Mouse (Mus musculus) MEL (cell line): ENCODE results near the gene Sgpp1. TPM values are rescaled to one million over a fixed set of nuclear protein-coding genes. Genes with fewer than 3 reads are reported as not detected.

Source experiments
- DNase-seq: peaks from one replicate; pipeline ENCODE4 v3.0.0; 2011; ENCODE audit warnings: low read depth, low spot score
- H3K27ac ChIP-seq: 2 replicates; pipeline ENCODE4 v1.5.1; 2012; ENCODE audit warnings: low read depth, mild to moderate bottlenecking, control low read depth, low read length, moderate library complexity; ENCODE audit not compliant: control insufficient read depth
- H3K27me3 ChIP-seq, 2 experiments: fragments of 150-350 bp in 1 of 2; sonication (generic) in 1 of 2; 2 replicates each; pipeline ENCODE4 v1.6.1; 2012; ENCODE audit warnings: low read length in 2 of 2, mild to moderate bottlenecking in 2 of 2, improper control_type of control experiment in 1 of 2, moderate library complexity in 1 of 2; ENCODE audit not compliant: insufficient read depth in 2 of 2, control insufficient read depth in 1 of 2
- H3K36me3 ChIP-seq, 2 experiments: 2 replicates each; pipeline ENCODE4 v1.6.1; 2012 to 2014; ENCODE audit warnings: low read length in 2 of 2, improper control_type of control experiment in 1 of 2, inconsistent platforms in 1 of 2, mild to moderate bottlenecking in 1 of 2; ENCODE audit not compliant: insufficient read depth in 2 of 2, control insufficient read depth in 1 of 2
- H3K4me1 ChIP-seq, 2 experiments: fragments of 150-350 bp in 1 of 2; sonication (generic) in 1 of 2; 2 replicates each; pipeline ENCODE4 v1.6.1; 2012; ENCODE audit warnings: low read length in 2 of 2, improper control_type of control experiment in 1 of 2, mild to moderate bottlenecking in 1 of 2; ENCODE audit not compliant: insufficient read depth in 2 of 2, control insufficient read depth in 1 of 2
- H3K4me3 ChIP-seq, 2 experiments: fragments of 150-350 bp in 1 of 2; sonication (generic) in 1 of 2; 2 replicates each; pipeline ENCODE4 v1.5.1; 2012; ENCODE audit warnings: low read depth in 2 of 2, low read length in 2 of 2, mild to moderate bottlenecking in 2 of 2, moderate library complexity in 2 of 2, control low read depth in 1 of 2, improper control_type of control experiment in 1 of 2; ENCODE audit not compliant: control insufficient read depth in 1 of 2, insufficient read depth in 1 of 2
- H3K79me2 ChIP-seq: 2 replicates; pipeline ENCODE4 v1.6.1; 2012; ENCODE audit warnings: mild to moderate bottlenecking, low read length, moderate library complexity; ENCODE audit not compliant: control insufficient read depth, poor library complexity, insufficient read depth
- H3K9ac ChIP-seq: 2 replicates; pipeline ENCODE4 v1.6.1; 2012; ENCODE audit warnings: low read depth, mild to moderate bottlenecking, control low read depth, low read length, moderate library complexity; ENCODE audit not compliant: control insufficient read depth, poor library complexity, severe bottlenecking
- H3K9me3 ChIP-seq: fragments of 150-350 bp; sonication (generic); replicated peaks from 2 replicates; pipeline ENCODE4 v1.6.1; 2012; ENCODE audit warnings: mild to moderate bottlenecking, low read length, improper control_type of control experiment, moderate library complexity; ENCODE audit not compliant: insufficient read depth
- CHD1 ChIP-seq: IDR thresholded peaks from 2 replicates; pipeline ENCODE4 v1.6.1; 2012; ENCODE audit warnings: low read depth, mild to moderate bottlenecking, inconsistent platforms, low read length, improper control_type of control experiment
- CTCF ChIP-seq, 3 experiments: IDR thresholded peaks in 2 of 3; conservative IDR thresholded peaks in 1 of 3; 2 replicates each; pipeline ENCODE4 v1.5.1; 2011 to 2012; ENCODE audit warnings: low read length in 3 of 3, low read depth in 2 of 3, mild to moderate bottlenecking in 2 of 3, improper control_type of control experiment in 1 of 3, inconsistent platforms in 1 of 3, mixed read lengths in 1 of 3, moderate library complexity in 1 of 3; ENCODE audit not compliant: control insufficient read depth in 1 of 3, insufficient read depth in 1 of 3, poor library complexity in 1 of 3, severe bottlenecking in 1 of 3
- E2F4 ChIP-seq: IDR thresholded peaks from 2 replicates; pipeline ENCODE4 v1.6.1; 2011; ENCODE audit warnings: low read depth, low read length, improper control_type of control experiment, borderline replicate concordance
- EP300 ChIP-seq, 2 experiments: IDR thresholded peaks; 2 replicates each; pipeline ENCODE4 v1.6.1; 2011; ENCODE audit warnings: improper control_type of control experiment in 2 of 2, low read length in 2 of 2, low read depth in 1 of 2, mild to moderate bottlenecking in 1 of 2
- ETS1 ChIP-seq: IDR thresholded peaks from 2 replicates; pipeline ENCODE4 v1.6.1; 2012; ENCODE audit warnings: low read depth, mild to moderate bottlenecking, inconsistent platforms, low read length, improper control_type of control experiment, moderate library complexity
- GABPA ChIP-seq: IDR thresholded peaks from 2 replicates; pipeline ENCODE4 v1.6.1; 2012; ENCODE audit warnings: low read depth, mild to moderate bottlenecking, inconsistent platforms, low read length, improper control_type of control experiment, moderate library complexity
- HCFC1 ChIP-seq: IDR thresholded peaks from 2 replicates; pipeline ENCODE4 v1.6.1; 2012; ENCODE audit warnings: low read depth, mild to moderate bottlenecking, inconsistent platforms, low read length, improper control_type of control experiment, moderate library complexity
- KAT2A ChIP-seq: conservative IDR thresholded peaks from 2 replicates; pipeline ENCODE4 v1.6.1; 2012; ENCODE audit warnings: low read depth, low read length, improper control_type of control experiment, inconsistent platforms
- MAZ ChIP-seq: IDR thresholded peaks from 2 replicates; pipeline ENCODE4 v1.6.1; 2012; ENCODE audit warnings: low read depth, mild to moderate bottlenecking, inconsistent platforms, low read length, improper control_type of control experiment
- MEF2A ChIP-seq: IDR thresholded peaks from 2 replicates; pipeline ENCODE4 v1.6.1; 2014; ENCODE audit warnings: low read depth, mild to moderate bottlenecking, inconsistent platforms, low read length, improper control_type of control experiment; ENCODE audit not compliant: poor library complexity, insufficient replicate concordance, severe bottlenecking; ENCODE audit errors: extremely low read depth
- MXI1 ChIP-seq: IDR thresholded peaks from 2 replicates; pipeline ENCODE4 v1.6.1; 2011; ENCODE audit warnings: mild to moderate bottlenecking, low read depth, low read length, improper control_type of control experiment
- MYC ChIP-seq: IDR thresholded peaks from 2 replicates; pipeline ENCODE4 v1.6.1; 2011; ENCODE audit warnings: low read depth, mild to moderate bottlenecking, low read length, improper control_type of control experiment, moderate library complexity
- NELFE ChIP-seq: IDR thresholded peaks from 2 replicates; pipeline ENCODE4 v1.6.1; 2011; ENCODE audit warnings: low read depth, low read length, improper control_type of control experiment
- NRF1 ChIP-seq: IDR thresholded peaks from 2 replicates; pipeline ENCODE4 v1.6.1; 2014; ENCODE audit warnings: low read depth, mild to moderate bottlenecking, inconsistent platforms, low read length, improper control_type of control experiment, moderate library complexity; ENCODE audit not compliant: poor library complexity, insufficient read depth, severe bottlenecking
- POLR2A ChIP-seq, 2 experiments: IDR thresholded peaks; 2 replicates each; pipeline ENCODE4 v1.6.1; 2011 to 2012; ENCODE audit warnings: low read length in 2 of 2, mild to moderate bottlenecking in 2 of 2, control low read depth in 1 of 2, improper control_type of control experiment in 1 of 2, low read depth in 1 of 2, moderate library complexity in 1 of 2; ENCODE audit not compliant: control insufficient read depth in 1 of 2, insufficient read depth in 1 of 2, poor library complexity in 1 of 2
- POLR2AphosphoS5 ChIP-seq: IDR thresholded peaks from 2 replicates; pipeline ENCODE4 v1.6.1; 2012; ENCODE audit warnings: low read depth, borderline replicate concordance, mild to moderate bottlenecking, inconsistent platforms, low read length, moderate library complexity, mixed read lengths
- RCOR1 ChIP-seq: IDR thresholded peaks from 2 replicates; pipeline ENCODE4 v1.6.1; 2012; ENCODE audit warnings: low read depth, mild to moderate bottlenecking, inconsistent platforms, low read length, improper control_type of control experiment
- TAL1 ChIP-seq: IDR thresholded peaks from 2 replicates; pipeline ENCODE4 v1.6.1; 2012; ENCODE audit warnings: mild to moderate bottlenecking, inconsistent platforms, low read length, moderate library complexity, mixed read lengths
- UBTF ChIP-seq: IDR thresholded peaks from 2 replicates; pipeline ENCODE4 v1.6.1; 2012; ENCODE audit warnings: low read depth, mild to moderate bottlenecking, inconsistent platforms, low read length, improper control_type of control experiment, moderate library complexity, borderline replicate concordance; ENCODE audit not compliant: insufficient read depth
- USF1 ChIP-seq: IDR thresholded peaks from 2 replicates; pipeline ENCODE4 v1.6.1; 2014; ENCODE audit warnings: low read depth, mild to moderate bottlenecking, inconsistent platforms, low read length, improper control_type of control experiment, moderate library complexity
- ZC3H11A ChIP-seq: IDR thresholded peaks from 2 replicates; pipeline ENCODE4 v1.6.1; 2012; ENCODE audit warnings: low read depth, mild to moderate bottlenecking, inconsistent platforms, low read length, improper control_type of control experiment
- ZKSCAN1 ChIP-seq: IDR thresholded peaks from 2 replicates; pipeline ENCODE4 v1.6.1; 2012; ENCODE audit warnings: low read depth, mild to moderate bottlenecking, inconsistent platforms, low read length, improper control_type of control experiment, moderate library complexity
- ZMIZ1 ChIP-seq: IDR thresholded peaks from 2 replicates; pipeline ENCODE4 v1.6.1; 2012; ENCODE audit warnings: low read depth, mild to moderate bottlenecking, inconsistent platforms, low read length, improper control_type of control experiment, moderate library complexity
- ZNF384 ChIP-seq: IDR thresholded peaks from 2 replicates; pipeline ENCODE4 v1.6.1; 2012; ENCODE audit warnings: low read depth, mild to moderate bottlenecking, inconsistent platforms, low read length, improper control_type of control experiment
- polyA plus RNA-seq, 2 experiments: library from polyadenylated mRNA; stranded (reverse) in 1 of 2; unstranded in 1 of 2; fragments of >175 nt in 1 of 2; fragments of >200 nt in 1 of 2; gene quantifications; 2 replicates each; pipeline versions ENCODE4 v1.2.1 to v1.2.4; 2012; ENCODE audit warnings: low replicate concordance in 2 of 2, low read depth in 1 of 2; ENCODE audit not compliant: insufficient read length in 2 of 2, insufficient read depth in 1 of 2, missing spikeins in 1 of 2
- total RNA-seq: library from RNA; depleted of rRNA; stranded (reverse); fragments of 300-350 nt; gene quantifications from 2 replicates; pipeline ENCODE4 v1.2.3, GENCODE M21; 2012

Gene Sgpp1
- total and polyA plus RNA-seq, 3 experiments = 22.7 to 28.8 TPM; not detected in 1

DNA sequence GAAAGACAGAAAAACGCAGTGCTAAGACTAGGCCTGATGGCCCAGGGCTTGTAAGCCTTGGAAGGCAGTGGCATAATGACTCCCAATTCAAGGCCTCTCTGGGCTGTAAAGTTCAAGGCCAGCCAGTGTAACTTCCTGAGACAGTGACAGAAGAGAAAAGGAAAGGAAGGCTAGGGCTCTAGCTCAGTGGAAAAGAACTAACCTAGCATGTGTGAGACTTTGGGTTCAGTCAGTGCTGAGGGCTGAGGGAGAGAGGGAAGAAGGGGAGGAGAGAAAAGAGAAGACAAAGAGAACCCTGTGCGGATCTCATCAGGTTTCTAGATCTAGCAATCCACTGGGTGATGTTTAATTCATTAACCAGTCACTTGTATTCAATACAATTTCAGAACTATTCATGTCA is 5.7 kb upstream of the Sgpp1 start:
- DNase-seq = no peak
- H3K9ac ChIP-seq = no peak overlapping the region
- H3K27me3 ChIP-seq = no peaks in the 10 kb centered on the region
- no peak overlapping the region for H3K4me3 ChIP-seq
- no peak overlapping the region for H3K27ac ChIP-seq
- peaks cover 4 to 6% of the 10 kb centered on the region in 2 experiments; a peak in 3 of 4 replicates for H3K4me1 ChIP-seq
- no peaks in the 10 kb centered on the region for H3K9me3 ChIP-seq
- no peaks in the 10 kb centered on the region for H3K79me2 ChIP-seq
- TF ChIP-seq KAT2A (no peak), EP300 (IDR thresholded peaks at IDR 0.05; ENCODE audit: low read depth in 1 of 2, low read length in 2 of 2) (no peak), USF1 (no peak), GABPA (no peak), CHD1 (no peak), MXI1 (no peak), UBTF (no peak), ZMIZ1 (no peak), NELFE (no peak), MYC (no peak), MEF2A (no peak), NRF1 (no peak), HCFC1 (no peak)
- peaks cover 0 to 7% of the 10 kb centered on the region in 2 experiments; a peak in 2 of 4 replicates for H3K36me3 ChIP-seq

DNA sequence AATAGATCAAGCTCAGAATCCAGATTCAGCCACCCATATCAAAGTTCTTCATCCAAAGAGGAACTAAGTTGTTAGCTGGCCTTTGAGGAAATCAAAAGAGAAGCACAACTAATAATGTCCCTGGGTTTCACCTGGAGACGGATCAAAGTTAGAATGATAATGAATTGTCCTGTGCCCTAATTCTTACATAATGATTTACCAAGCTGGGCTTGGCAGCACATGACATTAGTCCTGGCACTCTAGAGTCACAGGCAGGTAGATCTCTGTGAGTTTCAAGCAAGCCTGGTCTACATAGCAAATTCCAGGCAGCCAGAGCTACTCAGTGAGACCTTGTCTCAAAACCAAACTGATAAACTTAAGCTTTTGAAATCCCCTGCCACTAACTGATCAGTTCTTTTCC is 4.9 kb upstream of the Sgpp1 start:
- no peak overlapping the region for H3K27ac ChIP-seq
- H3K4me3 ChIP-seq = no peak overlapping the region
- no peak for TF ChIP-seq E2F4
- TF ChIP-seq ZNF384 = no peak
- TF ChIP-seq TAL1 = no peak
- no peak for TF ChIP-seq CHD1
- TF ChIP-seq UBTF = no peak
- TF ChIP-seq RCOR1 = no peak
- no peak for TF ChIP-seq ZC3H11A
- no peak for TF ChIP-seq POLR2A (IDR thresholded peaks at IDR 0.05; ENCODE audit: control insufficient read depth in 1 of 2, insufficient read depth in 1 of 2, low read depth in 1 of 2, low read length in 2 of 2, poor library complexity in 1 of 2)
- no peak for TF ChIP-seq POLR2AphosphoS5
- no peak for TF ChIP-seq ZKSCAN1
- no peak for TF ChIP-seq EP300 (IDR thresholded peaks at IDR 0.05; ENCODE audit: low read depth in 1 of 2, low read length in 2 of 2)
- no peak for TF ChIP-seq GABPA
- no peak for TF ChIP-seq USF1
- no peak for TF ChIP-seq MEF2A
- no peak for TF ChIP-seq ETS1
- no peak for TF ChIP-seq MAZ
- no peak for TF ChIP-seq CTCF (IDR thresholded peaks at IDR 0.05 in 2 of 3, conservative IDR thresholded peaks at IDR 0.05 in 1 of 3; ENCODE audit: control insufficient read depth in 1 of 3, insufficient read depth in 1 of 3, low read depth in 2 of 3, low read length in 3 of 3, poor library complexity in 1 of 3, severe bottlenecking in 1 of 3)
- TF ChIP-seq KAT2A = no peak
- TF ChIP-seq MYC = no peak
- H3K27me3 ChIP-seq = no peaks in the 10 kb centered on the region
- H3K36me3 ChIP-seq = peaks cover 0 to 7% of the 10 kb centered on the region in 2 experiments; a peak in 2 of 4 replicates
- no peak for DNase-seq
- peaks cover 2 to 4% of the 10 kb centered on the region in 2 experiments; a peak in 2 of 4 replicates for H3K4me1 ChIP-seq
- peaks cover under 1% of the 10 kb centered on the region for H3K79me2 ChIP-seq
- H3K9ac ChIP-seq = no peak overlapping the region
- no peaks in the 10 kb centered on the region for H3K9me3 ChIP-seq
